Mouse (Mus musculus): Measurements from ENCODE around the gene Tomm20l. TPM values are rescaled to one million over a fixed set of nuclear protein-coding genes. Genes with fewer than 3 reads are reported as not detected.

The Tomm20l gene
- total RNA-seq, 2 experiments from 2014 or later: 1.3 to 2.4 TPM

GRCm38 (mm10) chr12:71149456-71149855 is 38.2 kb downstream of the Tomm20l start:
- no peak for DNase-seq
- intact Hi-C loops (cut with DNase I): no loop called here

GRCm38 (mm10) chr12:71150167-71150566 is 38.9 kb downstream of the Tomm20l start:
- intact Hi-C loops (cut with DNase I): no loop called here
- DNase-seq: no peak

GRCm38 (mm10) chr12:71154979-71155378 is 43.8 kb downstream of the Tomm20l start:
- intact Hi-C loops (cut with DNase I): no loop called here
- no peak for DNase-seq

GRCm38 (mm10) chr12:71157974-71158373 is 46.7 kb downstream of the Tomm20l start:
- no peak for DNase-seq
- intact Hi-C loops (cut with DNase I): no loop called here

GRCm38 (mm10) chr12:71164410-71164809 is 53.2 kb downstream of the Tomm20l start:
- no peak for DNase-seq
- intact Hi-C loops (cut with DNase I): no loop called here

- DNase-seq: no peak
- intact Hi-C loops (cut with DNase I): no loop called here
Measured at GRCm38 (mm10) chr12:71169911-71170310, 58.7 kb downstream of the Tomm20l start.

Other genes starting within 250 kb of the Tomm20l start
- 100 to 1,000 TPM; 136 to 141 TPM for gene Actr10, start 173.6 kb upstream of the Tomm20l start, total RNA-seq (2021)
- 100 to 1,000 TPM; 218 to 231 TPM for gene Psma3, start 136.8 kb upstream of the Tomm20l start, total RNA-seq (2021)
- gene Arid4a, start 95.4 kb upstream of the Tomm20l start, total RNA-seq (2021): 10 to 100 TPM; 16.9 TPM
- gene Timm9, start 25.3 kb downstream of the Tomm20l start, total RNA-seq (2021): 10 to 100 TPM; 29.5 to 33.9 TPM
- 1 to 10 TPM; 3.8 TPM for gene 2700049A03Rik, start 25.4 kb downstream of the Tomm20l start, total RNA-seq (2021)
- 1 to 10 TPM; 6.6 to 7.4 TPM for gene Dact1, start 198.5 kb downstream of the Tomm20l start, total RNA-seq (2021)